Mouse (Mus musculus): Measurements from ENCODE around the gene Hk2. TPM values are rescaled to one million over a fixed set of nuclear protein-coding genes. Genes with fewer than 3 reads are reported as not detected.

The Hk2 gene
- total RNA-seq, 4 experiments from 2014 or later: 3.0 to 8.0 (median 3.9) TPM

DNA sequence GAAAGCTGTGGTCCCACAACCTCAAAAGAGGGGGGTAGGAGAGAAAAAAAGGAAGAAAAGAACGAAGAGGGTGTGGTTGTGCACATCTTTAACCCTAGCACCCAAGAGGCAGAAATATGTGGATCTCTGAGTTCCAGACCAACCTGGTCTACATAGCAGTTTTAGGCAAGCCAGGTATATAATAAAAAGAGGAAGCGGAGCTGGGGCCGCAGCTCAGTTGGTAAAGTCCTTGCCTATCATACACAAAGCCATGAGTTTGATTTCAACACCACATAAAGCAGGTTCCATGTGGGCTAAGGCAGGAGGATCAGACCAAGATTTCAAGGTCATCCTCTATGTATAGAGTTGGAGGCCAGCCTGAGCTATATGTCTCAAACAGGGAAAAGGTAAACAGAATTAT lies 4.0 kb downstream of the Hk2 start:
- no peak for DNase-seq (ENCODE audit: low spot score in 2 of 2)

DNA sequence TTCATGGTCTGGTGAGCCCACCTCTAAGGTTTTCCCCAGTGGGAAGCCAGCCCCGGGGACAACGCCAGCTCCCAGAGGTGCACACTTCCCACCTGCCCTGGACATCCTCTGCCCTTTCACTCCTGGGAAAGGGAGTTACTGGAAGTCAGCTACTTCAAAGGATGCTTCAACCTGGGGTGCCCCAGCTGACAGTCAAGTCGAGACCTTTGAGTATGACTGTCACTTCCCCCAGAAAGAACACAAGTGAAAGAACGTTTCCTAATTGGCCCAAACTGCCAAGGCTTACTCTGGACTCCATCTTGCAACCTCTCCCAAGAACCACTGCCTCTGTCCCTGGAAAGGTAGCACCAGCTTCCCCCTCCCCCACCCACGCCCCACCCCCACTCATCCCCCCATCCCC lies 4.5 kb downstream of the Hk2 start:
- DNase-seq (ENCODE audit: low spot score in 2 of 2): no peak

DNA sequence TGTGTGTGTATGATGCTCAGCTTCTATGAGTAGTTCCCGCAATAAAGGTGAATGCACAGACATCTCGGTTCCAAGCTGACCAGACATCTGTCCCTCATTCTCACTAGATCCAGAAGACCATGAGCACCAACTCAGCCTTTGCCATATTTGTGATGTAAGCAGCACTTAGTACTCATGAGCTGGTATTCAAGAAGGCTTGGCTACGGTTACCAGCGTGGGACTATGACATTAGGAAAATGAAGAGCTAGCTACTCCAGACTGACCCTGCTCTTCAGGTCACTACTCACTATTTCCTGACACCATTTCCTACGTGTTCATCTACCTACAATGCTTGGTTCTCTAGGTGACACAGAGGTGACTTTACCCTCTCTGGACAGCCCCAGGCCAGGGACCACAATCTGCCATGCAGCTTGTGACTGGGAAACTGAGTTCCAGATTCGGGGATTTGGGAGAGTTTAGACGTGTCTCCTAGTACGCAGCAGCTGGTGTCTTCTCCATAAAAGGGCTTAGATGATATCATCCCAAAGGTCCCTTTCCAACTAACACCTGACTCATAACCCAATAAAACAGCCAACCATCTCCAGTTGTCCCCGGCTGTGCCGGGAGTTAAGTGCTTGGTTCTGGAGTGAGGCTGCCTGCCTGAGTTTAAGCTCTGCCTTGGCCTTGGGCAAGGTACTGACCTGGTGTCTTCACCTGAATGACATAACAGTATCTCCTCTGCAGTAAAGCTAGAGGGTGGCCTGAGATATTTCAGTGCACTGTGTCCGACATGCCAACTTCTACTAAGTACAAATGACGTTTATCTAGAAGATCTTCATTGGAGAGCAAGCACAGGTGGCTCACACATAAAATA lies 6.3 kb downstream of the Hk2 start:
- DNase-seq (ENCODE audit: low spot score in 2 of 2): no peak

DNA sequence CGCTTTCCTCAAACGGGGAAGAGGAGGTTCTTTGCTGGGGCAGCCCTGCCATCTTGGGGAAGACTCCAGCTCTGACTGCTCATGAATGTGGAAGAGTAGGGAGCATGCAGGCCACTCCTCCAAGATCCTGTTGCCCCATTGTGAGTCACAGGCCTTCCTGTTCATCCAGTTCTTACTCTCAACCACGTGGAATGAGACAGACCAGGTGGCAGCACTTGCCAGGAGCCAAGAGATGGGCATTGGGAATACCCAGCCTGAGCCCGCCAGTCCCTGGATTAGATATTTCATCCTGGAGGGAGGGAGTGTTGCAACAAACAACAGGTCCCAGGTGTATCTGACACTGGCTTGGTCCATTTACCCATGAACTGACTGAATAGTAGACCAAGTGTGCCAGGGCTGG lies 7.6 kb downstream of the Hk2 start:
- no peak for DNase-seq (ENCODE audit: low spot score in 2 of 2)

DNA sequence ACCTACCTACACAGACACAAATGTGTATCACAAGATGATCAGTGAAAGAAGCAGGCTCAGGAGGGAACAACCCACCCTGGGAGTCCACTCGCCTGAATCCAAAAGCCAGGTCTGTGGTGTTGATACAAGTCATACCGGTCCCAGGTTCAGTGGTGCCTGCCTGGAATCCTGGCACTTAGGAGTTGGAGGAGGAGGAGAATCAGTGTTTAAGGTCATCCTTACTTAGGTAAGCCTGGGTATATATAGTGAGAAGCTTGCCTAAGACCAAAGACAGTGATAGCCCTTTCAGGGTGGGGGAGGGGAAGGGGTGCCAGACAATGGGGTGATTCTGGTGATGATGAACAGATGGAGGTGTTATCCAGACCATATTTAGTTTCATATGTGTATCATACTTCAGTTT lies 9.0 kb downstream of the Hk2 start:
- no peak for DNase-seq (ENCODE audit: low spot score in 2 of 2)

DNA sequence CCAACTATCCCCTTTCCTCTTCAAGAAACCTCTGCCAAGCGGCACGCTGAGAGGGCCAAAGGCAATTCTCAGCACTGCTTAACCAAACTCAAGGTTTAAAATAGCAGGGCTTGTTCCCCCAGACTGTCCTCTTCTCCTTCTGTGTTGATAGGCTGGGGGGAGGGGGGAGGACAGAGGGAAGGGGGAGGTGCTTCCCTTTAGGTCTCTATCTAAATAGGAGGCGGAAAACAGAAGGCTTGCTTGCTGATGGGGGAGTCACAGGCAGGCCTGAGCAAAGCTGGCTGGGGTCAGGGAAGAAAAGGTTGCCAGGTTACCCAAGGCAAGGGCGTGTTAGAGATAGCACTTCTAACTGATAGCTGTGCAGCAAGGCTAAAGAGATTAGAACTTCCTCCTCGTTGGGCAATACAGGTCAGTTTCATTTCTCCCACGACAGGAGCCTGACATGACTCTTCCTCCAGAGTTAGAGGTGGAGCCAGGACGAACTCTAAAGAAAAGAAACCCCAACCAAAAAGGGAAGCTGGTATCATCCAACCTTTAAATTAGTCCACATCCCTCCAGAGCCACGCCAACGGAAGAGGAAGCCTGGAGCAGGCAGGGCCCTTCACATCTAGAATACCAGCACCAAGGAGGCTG lies 10.3 kb downstream of the Hk2 start:
- DNase-seq (ENCODE audit: low spot score in 2 of 2): no peak

DNA sequence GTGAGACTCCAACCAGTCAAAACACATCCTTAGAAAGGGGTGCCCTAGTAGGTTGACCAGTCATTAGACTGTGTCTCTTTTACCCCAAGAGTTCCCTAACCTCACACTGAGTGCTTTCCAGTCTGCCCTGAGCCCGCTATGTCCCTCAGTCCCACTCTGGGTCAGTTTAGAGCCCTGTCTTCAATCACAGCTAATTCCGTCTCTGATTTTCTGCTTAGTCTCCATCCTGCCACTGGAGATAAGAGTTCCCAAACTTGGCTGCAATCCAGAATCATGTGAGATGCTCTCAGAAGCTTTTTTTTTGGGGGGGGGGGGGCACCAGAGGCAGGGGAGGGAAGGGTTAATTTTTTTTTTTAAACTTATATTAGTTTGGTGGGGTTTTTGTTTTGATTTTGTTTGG lies 11.5 kb downstream of the Hk2 start:
- no peak for DNase-seq (ENCODE audit: low spot score in 2 of 2)

DNA sequence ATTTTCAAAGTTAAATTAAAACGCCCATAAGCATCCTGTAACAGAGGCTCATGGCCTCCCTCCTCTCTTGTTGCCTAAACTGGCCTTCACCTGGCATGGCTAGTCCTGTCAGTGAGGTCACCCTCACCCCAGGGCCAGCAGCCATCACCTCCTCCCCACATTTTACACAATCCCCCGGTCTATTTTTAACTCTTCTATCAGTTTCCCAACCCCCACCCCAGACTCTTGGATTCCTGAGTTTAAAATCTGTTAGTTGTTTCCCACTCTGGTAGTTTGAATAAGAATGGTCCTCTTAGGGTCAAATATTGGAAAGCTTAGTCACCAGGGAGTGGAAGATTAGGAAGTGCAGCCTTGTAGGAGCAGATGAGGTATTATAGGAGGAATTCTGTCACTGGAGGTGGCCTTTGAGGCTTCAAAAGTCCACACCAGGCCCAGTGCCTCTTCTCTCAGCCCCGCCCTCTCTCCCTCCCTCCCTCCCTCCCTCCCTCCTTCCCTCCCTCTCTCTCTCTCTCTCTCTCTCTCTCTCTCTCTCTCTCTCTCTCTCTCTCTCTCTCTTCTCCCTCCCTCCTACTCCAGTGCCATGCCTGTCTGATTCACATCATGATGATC lies 13.4 kb downstream of the Hk2 start:
- DNase-seq (ENCODE audit: low spot score in 2 of 2): no peak

DNA sequence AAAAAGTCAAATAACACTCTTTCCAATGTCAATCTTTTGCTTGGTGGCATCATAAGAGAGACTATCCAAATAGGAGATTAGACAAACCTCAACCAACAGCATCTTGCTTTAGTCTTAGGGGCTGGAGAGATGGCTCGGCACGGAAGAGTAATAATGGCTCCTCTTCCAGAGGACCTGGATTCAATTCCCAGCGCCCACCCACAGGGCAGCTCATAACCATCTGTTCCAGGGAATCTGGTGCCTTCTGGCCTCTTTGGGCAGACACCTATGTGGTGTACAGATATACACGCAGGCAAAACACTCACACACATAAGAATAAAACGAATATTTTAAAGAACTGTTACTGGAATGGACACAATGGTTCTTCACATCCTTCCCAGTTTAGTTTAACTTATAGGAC lies 15.0 kb downstream of the Hk2 start:
- no peak for DNase-seq (ENCODE audit: low spot score in 2 of 2)

DNA sequence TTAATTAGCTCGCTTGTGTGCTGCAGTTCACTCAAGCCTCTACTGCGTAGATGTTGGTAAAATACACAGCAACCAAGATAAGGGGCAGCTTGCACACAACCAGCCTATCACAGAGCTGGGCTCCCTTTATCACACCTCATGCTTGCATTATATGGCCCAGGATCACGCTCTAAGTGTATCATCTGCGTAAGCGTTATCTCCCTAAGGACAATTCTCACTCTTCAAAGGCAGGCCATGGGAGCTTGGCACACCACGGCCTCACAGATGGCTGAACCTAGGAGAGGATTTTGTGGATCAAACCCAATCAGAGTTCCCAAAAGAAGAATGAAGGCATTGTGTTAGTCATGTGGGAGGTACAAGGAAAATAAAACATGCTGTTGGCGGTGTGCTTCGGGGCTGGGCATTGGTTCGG lies 17.4 kb downstream of the Hk2 start:
- no peak for DNase-seq (ENCODE audit: low spot score in 2 of 2)

DNA sequence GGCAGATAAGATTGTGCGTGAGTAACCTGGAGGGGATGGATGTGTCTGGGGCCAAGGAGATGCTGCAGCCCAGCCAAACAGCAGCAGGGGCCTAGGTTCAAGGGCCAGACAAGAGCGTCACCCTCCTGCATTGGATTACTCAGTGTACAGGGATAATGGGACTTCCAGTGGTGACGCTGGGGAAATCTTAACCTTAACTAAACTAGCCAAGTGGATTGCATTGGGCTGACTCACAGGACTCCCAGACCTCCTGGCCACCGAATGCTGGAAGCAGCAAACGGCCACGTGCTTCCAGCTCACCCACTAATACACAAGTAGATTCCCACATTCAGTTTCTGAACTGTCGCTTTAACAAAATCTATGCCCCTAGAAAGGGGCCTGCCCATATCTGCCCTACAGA lies 18.0 kb downstream of the Hk2 start:
- no peak for DNase-seq (ENCODE audit: low spot score in 2 of 2)

DNA sequence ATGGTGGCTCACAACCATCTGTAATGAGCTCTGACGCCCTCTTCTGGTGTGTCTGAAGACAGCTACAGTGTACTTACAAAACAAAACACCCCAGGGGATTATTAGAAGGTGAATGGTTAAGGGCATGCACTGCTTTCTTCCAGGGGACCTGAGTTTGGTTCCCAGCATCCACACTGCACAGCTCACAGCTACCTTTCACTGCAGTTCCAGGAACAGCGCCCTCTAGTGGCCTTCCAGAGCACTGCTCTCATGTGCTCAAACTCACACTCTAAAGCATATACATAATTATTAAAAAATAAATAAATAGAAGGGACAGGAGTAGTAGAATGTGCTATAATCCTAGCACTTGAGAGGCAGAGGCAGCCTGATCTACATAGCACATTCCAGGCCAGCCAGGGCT lies 18.9 kb downstream of the Hk2 start:
- no peak for DNase-seq (ENCODE audit: low spot score in 2 of 2)

DNA sequence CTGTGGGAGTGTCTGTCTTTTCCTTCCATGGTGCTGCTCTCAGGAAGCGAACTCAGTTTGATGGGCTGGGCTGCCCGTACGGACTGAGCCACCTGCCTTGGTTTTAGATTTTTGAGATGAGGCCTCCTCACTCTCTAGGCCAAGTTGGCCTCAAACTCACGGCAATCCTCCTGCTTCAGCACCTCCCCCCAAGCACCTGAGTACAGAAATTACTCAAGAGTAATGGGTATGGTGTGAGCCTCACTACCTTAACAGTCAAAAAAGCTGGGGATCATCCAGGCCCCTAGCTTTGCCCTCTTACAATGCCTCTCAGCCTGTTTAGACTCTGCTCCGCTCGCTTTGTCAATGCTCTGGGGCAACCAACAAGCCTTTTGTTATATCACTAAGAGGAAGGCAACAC lies 19.5 kb downstream of the Hk2 start:
- DNase-seq (ENCODE audit: low spot score in 2 of 2): no peak

DNA sequence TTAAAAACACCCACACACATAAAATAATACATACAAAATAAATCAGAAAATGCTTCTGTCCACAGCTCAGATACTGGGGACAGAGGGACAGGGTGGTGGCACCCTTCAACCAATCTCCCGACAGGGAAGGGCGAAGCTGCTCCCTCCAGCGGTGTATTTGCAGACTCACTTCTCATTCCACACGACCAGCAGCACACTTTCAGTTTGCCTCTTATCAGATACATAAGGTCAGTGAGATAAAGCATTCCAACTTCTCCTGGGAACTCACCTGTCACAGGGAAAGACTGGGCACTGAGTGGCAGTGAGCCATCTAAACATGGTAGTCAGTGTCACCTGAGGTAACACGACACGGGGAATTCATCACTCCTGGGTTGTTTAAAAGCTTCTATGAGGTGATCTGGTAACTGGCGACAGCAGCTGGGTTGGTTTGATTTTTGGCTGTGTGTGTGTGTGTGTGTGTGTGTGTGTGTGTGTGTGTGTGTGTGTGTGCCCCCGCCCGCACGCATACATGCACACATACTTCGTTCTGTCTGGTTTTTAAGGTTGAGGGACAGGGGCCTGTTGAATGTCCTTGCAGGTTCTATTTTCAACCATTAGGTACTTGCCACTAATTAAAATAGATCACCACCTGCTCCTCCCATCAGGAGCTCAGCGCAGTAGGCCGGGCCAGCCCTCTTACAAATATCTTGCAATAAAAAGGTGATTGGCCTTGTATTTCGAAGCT lies 20.5 kb downstream of the Hk2 start:
- DNase-seq (ENCODE audit: low spot score in 2 of 2): no peak

DNA sequence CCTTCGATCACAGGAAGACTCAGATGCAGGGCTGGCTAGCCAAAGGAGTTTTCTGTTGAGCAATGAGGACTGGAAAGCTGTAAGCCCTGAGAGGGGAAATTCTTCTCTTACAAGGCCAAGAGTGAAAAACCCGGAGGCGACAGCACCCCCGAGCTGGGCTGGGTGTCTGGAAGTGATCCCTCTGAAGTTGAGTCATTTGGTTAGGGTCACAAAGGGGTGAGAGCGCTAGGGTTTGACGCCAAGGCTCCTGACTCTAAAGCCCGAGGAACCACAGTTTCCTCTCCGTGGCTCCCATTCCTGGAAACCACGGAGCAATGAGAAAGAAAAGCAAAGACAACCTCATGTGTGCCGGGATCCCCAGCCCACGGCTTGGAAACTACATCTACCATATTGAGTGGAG lies 21.2 kb downstream of the Hk2 start:
- no peak for DNase-seq (ENCODE audit: low spot score in 2 of 2)

DNA sequence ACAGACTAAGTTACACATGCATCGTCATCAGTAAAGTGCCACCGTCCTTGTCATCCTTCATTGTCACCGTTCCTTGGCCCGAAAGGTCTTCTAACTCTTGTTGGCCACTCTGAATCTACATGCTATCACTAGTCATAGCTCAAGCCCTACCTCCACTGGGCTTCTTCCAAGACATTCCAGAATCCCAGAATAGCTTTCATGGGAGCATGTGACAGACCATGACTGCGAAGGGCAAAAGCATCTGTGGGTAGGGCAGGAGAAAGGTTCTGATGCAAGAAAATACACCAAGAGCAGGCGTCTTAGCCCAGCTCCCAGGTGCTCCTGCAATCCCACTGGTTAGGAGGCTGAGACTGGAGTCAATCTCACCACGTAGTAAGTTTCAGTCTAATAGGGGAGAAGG lies 22.5 kb downstream of the Hk2 start:
- DNase-seq (ENCODE audit: low spot score in 2 of 2): no peak

DNA sequence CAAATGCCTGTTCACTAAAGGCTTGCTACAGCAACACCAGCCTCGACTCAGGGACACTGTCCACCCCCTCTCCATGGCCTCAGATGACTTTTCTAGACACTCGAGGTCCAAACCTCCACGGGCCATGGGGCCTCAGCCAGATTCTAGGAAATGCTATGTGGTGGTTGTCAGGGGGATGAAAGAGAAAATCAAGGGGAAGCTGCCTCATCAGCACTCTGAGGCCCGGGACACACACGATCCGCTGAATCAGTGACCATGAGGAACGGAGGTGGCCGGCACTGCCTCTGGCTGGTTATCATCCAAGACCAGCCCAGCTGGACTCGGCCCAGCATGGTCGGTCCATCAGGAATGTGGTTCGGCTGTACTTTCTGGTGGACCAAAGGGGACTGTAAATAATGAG lies 23.2 kb downstream of the Hk2 start:
- no peak for DNase-seq (ENCODE audit: low spot score in 2 of 2)

DNA sequence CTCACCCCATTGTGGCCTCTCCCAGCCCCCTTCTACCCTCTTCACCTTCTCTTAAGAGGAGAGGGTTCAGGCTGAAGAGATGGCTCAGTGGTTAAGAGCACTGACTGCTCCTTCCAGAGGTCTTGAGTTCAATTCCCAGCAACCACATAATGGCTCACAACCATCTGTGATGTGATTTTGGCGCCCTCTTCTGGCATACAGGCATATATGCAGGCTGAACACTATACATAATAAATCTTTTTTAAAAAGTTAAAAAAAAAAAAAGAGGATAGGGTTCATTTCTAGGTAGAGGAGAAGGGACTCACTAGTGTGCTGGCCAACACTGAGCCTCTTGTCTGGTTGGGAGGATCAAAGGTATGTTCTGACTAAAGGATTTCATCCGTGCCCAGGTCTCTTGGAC lies 24.2 kb downstream of the Hk2 start:
- DNase-seq (ENCODE audit: low spot score in 2 of 2): no peak

DNA sequence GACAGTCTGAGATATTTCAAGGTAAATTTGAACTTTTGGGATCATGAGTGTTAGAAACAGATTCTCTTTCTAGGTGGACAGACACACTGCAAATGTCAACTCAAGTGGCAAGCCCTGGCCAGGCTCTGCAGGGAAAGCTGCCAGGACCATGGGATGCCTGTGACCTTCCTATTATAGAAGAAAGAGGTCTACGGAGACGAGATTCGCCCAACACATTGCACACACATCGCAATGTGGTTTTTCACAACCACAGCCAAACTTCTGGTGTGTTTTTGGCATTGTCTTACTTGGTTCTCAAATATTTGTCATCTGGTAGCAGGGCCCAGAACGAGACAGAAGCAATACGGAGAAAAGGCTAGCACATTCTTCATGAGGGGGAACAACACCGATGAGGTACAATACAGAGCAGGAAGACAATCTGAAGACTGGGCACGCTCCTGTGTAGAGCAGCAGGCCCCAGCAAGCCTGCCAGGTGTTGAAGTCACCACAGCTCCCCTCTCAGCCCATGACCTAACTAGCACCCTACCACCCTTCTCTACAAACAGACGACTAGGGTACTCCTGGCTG lies 26.1 kb downstream of the Hk2 start:
- DNase-seq (ENCODE audit: low spot score in 2 of 2): no peak

DNA sequence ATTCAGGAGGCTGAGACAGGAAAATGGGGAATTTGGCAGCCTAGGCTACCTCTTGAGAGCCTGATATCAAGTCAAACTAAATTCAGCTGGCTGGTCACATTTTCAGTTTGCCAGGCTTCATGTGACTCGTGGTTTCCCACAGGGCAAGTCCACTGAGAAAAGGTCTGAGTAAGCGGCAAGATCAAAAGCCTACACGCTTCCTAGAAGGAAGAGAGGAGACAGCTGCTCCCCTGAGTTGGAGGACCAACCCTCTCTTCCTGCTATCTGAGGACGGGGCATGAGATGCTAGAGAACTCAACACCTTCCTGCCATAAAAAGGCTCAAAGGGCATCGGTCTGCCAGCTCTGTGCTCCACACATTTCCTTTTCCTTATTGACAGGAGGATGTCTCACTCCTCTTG lies 27.2 kb downstream of the Hk2 start:
- DNase-seq (ENCODE audit: low spot score in 2 of 2): no peak

DNA sequence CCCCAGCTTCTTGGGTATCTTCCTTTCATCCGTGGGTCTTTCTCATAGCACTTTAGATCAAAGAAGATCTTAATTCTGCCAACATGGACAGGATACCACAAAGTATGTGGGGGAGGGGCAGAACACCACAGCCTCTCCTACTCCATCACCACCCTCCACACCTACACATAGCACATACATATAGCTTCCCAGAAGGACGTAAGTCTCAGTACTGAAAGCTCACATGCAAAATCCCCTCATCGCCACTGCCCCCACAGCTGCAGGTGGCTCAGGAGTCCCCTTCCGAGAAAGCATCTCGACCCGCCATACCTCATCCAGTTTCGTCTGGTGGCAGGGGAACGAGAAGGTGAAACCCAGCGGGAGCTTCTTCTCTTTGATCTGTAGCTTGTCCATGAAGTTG lies 29.7 kb downstream of the Hk2 start:
- no peak for DNase-seq (ENCODE audit: low spot score in 2 of 2)

DNA sequence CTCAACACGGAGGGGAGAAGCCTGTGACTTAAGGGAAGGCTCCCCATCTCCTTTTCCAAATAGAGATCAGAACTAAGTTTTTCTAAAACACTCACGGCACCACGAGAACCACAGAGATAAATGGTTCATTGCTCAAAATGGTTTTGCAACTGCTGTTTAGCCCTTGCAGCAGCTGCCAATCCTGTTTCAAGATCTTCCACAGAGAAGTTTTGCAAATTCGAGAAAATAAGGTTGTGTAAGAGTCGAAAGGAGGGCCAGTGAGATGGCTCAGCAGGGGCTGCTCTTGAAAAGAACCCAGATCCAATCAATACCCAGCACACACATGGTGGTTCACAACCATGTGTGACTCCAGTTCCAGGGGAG lies 32.8 kb downstream of the Hk2 start:
- DNase-seq (ENCODE audit: low spot score in 2 of 2): no peak

Data from left cerebral cortex, adult 8-10 months (tissue).